Mouse (Mus musculus) ES-E14 (cell line): ENCODE results near the gene Tnfaip8l2.

Experiments
- CHD2 ChIP-seq: IDR thresholded peaks from 2 replicates; pipeline ENCODE4 v1.6.1; 2014; ENCODE audit warnings: mild to moderate bottlenecking, low read depth, low read length, inconsistent platforms
- MAFK ChIP-seq: IDR thresholded peaks from 2 replicates; pipeline ENCODE4 v1.6.1; 2014; ENCODE audit warnings: mild to moderate bottlenecking, low read depth, low read length, inconsistent platforms; ENCODE audit not compliant: insufficient read depth

- TF ChIP-seq CHD2 = no peak
- no peak for TF ChIP-seq MAFK
Measured at GRCm38 (mm10) chr3:95112760-95113159, 29.4 kb downstream of the Tnfaip8l2 start.
